Mouse (Mus musculus): ENCODE measurements around the gene Bclaf3. TPM values are rescaled to one million over a fixed set of nuclear protein-coding genes. Genes with fewer than 3 reads are reported as not detected.
A peak's percentile ranks its signal among the peaks of the same experiment; 100 is the strongest.

Gene Bclaf3
- polyA plus RNA-seq, 1 experiment from 2014 or later = 26.9 TPM

DNA sequence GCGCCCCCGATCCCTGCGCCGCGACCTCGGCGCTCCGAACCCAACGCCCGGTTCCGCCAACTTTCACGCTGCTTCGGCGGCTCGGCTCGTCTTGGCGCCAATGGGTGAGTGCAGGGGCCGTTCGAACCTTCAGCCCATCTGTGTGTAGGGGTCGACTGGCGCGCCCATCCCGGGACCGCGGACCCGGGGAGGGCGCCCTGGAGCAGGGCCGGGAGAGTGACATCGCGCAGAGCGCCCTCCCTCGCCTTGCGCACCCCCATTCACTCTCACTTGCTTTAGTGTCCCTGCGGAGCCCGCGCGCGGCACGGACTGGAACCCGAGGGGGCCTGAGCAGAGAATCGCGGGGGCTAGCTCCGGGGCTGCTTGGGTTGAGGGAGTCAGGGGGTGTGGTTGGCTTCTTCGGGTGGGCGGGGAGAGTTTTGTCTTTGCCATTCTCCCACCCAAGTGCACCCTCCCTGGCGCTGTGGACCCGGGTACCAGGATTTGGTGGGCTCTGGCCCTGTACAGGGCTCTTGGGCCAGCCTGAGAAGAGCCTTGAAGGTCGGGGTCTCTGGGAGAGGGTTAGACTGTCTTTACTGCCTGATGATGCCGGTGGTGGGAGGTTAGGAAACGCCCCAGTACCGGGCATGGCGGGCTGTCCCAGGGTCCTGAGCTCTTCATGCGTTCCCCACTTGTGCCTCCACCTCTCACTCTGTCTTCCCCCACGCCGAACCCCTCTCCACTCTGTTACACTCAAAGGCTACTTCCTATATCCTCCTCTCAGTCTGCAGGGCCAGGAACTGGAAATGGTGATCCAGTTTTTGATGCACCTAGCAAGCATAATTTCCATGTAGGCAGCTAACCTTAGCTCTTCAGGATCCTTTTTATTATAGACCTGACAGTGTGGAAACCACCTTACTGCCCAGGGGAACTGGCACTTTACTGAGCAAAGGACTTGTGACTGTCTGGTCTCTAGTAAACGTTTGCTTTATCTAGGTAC, 101.4 kb downstream of the Bclaf3 start:
- peak overlapping the region; percentile 64 for H3K4me2 ChIP-seq
- WGBS = 12% methylated on average over 44 of the region's 56 CpGs
- H3K4me3 ChIP-seq (replicated peaks) = peak overlapping the region; percentile 55
- peak overlapping the region; percentile 65 for H3K9ac ChIP-seq (replicated peaks)
- peak overlapping the region; percentile 50 for H3K27ac ChIP-seq
- no peaks in the 10 kb centered on the region for H3K9me3 ChIP-seq
- no peaks in the 10 kb centered on the region for H3K4me1 ChIP-seq (replicated peaks)
- H3K36me3 ChIP-seq = no peaks in the 10 kb centered on the region
- peak; percentile 44; the same call in 1 of the 2 replicates for ATAC-seq (ENCODE audit: insufficient number of reproducible peaks, insufficient read depth, low FRiP score, low TSS enrichment, low read depth)
- H3K27me3 ChIP-seq = peaks cover 56% of the 10 kb centered on the region

- Histone ChIP-seq H3K27me3 (peaks cover 56% of the 10 kb centered on the region), H3K4me3 (replicated peaks) (peak overlapping the region; percentile 55; the same call in 1 of the 2 replicates), H3K36me3 (no peaks in the 10 kb centered on the region), H3K9me3 (no peaks in the 10 kb centered on the region), H3K9ac (replicated peaks) (0 out of 2 replicates have a peak overlapping the region, but pooled peaks have one; percentile 65), H3K4me1 (replicated peaks) (no peaks in the 10 kb centered on the region), H3K27ac (no peak overlapping the region), H3K4me2 (peak overlapping the region; percentile 64)
- WGBS = 63% methylated on average over 4 of the region's 4 CpGs
- ATAC-seq (ENCODE audit: insufficient number of reproducible peaks, insufficient read depth, low FRiP score, low TSS enrichment, low read depth) = no peak
Observed at GRCm38 (mm10) chrX:159628629-159629028, 102.1 kb downstream of the Bclaf3 start.

GRCm38 (mm10) chrX:159629203-159629602, 102.7 kb downstream of the Bclaf3 start:
- 34% methylated on average over 2 of the region's 2 CpGs for WGBS
- H3K4me3 ChIP-seq (replicated peaks) = no peak overlapping the region
- no peaks in the 10 kb centered on the region for H3K36me3 ChIP-seq
- no peak for ATAC-seq (ENCODE audit: insufficient number of reproducible peaks, insufficient read depth, low FRiP score, low TSS enrichment, low read depth)
- H3K4me2 ChIP-seq = no peak overlapping the region
- H3K9ac ChIP-seq (replicated peaks) = no peak overlapping the region
- H3K27me3 ChIP-seq = peaks cover 56% of the 10 kb centered on the region
- no peaks in the 10 kb centered on the region for H3K4me1 ChIP-seq (replicated peaks)
- H3K27ac ChIP-seq = no peak overlapping the region
- no peaks in the 10 kb centered on the region for H3K9me3 ChIP-seq

DNA sequence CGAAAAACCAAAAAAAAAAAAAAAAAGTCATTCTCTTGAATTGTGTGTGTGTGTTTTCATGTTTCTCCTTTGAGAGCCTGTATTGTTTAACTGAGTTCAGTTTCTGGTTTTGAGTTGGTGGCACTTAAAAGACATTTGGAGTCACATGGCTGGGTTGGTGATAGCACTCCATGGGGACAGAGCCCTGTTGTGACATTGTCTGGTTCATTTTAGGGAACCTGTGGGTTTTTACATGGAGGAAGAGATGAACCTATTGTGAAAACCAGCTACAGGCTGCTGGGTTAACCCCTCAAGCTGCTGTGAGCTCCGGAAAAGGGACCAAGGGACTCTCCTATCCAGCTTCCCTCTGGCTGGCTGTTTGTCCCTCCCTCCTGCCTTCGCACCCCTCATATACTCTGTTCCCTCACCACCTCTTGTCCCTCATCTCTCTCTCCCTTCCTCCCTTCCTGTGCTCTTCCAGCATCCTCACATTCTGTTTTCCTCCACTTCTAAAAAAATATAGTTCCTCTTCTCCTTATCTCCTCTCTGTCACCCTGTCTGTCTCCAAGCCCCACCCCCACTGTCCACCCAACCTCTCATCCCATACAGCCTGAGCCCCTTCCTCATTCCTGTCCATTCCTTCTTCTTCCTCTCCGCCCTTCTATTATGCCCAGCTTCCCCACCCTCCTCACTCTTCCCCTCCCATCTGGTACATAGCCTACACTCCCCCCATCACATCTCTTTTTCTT, 112.2 kb downstream of the Bclaf3 start:
- WGBS = 74% methylated on average over 4 of the region's 4 CpGs
- H3K4me3 ChIP-seq (replicated peaks) = no peak overlapping the region

DNA sequence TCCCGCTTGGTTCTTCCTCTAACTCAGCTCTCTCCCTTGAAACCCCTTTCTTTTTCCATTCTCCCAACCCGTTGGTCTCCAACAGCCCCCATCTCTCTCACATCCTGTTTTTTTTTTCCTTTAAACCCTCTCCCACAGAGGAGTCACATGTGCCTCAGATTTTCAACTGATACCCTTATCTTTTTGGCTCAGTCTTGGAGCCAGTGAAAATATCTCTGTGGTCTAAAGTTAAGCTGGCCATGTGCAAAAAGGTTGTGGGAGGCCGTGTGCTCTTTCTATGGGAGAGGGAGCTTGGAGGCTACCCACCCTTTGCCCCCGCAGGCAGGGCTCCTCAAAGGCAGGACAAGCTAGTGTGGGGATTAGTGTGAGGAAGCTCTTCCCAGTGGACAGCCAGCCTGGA, 113.5 kb downstream of the Bclaf3 start:
- no peak for ATAC-seq (ENCODE audit: insufficient number of reproducible peaks, insufficient read depth, low FRiP score, low TSS enrichment, low read depth)

More for the DNA sequence above, 112.2 kb downstream of the Bclaf3 start:
- Histone ChIP-seq H3K9me3 (no peaks in the 10 kb centered on the region), H3K27me3 (peaks cover 3% of the 10 kb centered on the region; the same call in 1 of the 2 replicates), H3K27ac (no peak overlapping the region), H3K4me1 (replicated peaks) (no peaks in the 10 kb centered on the region), H3K4me2 (no peak overlapping the region), H3K36me3 (no peaks in the 10 kb centered on the region), H3K9ac (replicated peaks) (no peak overlapping the region)
- no peak for ATAC-seq (ENCODE audit: insufficient number of reproducible peaks, insufficient read depth, low FRiP score, low TSS enrichment, low read depth)

More for the DNA sequence above, 113.5 kb downstream of the Bclaf3 start:
- Histone ChIP-seq H3K9me3 (no peaks in the 10 kb centered on the region), H3K4me3 (replicated peaks) (no peak overlapping the region), H3K4me2 (no peak overlapping the region), H3K27ac (no peak overlapping the region), H3K9ac (replicated peaks) (no peak overlapping the region), H3K4me1 (replicated peaks) (no peaks in the 10 kb centered on the region), H3K27me3 (peaks cover 3% of the 10 kb centered on the region; the same call in 1 of the 2 replicates), H3K36me3 (no peaks in the 10 kb centered on the region)
- WGBS = 78% methylated on average over 4 of the region's 4 CpGs

Other genes starting within 250 kb of the Bclaf3 start
- gene Eif1ax, start 154.5 kb upstream of the Bclaf3 start, polyA plus RNA-seq (2016; fragmentation: Nextera tagmentation; extraction: Ambion mirVana) = 136 and 155 TPM in 2 replicates
- 1.5 and 2.6 TPM in 2 replicates for gene Map7d2, start 112.1 kb upstream of the Bclaf3 start, polyA plus RNA-seq (2016; fragmentation: Nextera tagmentation; extraction: Ambion mirVana)
- gene Sh3kbp1, start 100.6 kb downstream of the Bclaf3 start, polyA plus RNA-seq (2016; fragmentation: Nextera tagmentation; extraction: Ambion mirVana) = 26.3 and 28.5 TPM in 2 replicates

All from limb, embryonic 12.5 days (tissue).